Mouse (Mus musculus): ENCODE data around the gene St6galnac3. TPM values are rescaled to one million over a fixed set of nuclear protein-coding genes. Genes with fewer than 3 reads are reported as not detected.

St6galnac3 gene
- polyA plus RNA-seq, 1 experiment = 16.7 TPM

DNA sequence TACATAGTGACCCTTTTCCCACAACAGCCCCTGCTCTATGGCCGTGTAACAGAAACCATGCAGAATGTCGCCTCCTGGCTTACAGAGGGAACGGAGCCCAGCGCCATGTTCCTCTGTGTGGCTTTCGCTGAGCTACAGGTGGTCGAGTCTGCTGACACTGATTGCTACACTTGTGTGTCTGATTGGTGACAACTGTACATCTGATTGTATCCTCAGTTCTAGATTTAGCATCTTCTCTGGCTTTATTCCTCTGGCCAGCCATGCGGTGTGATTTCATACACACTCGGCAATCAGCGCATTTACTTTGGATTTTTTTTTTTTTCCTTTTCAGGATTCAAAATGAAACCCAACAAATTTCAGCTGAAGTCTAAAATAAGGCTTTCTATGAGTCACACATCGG, 523.1 kb downstream of the St6galnac3 start:
- no peak for TF ChIP-seq CTCF (IDR thresholded peaks at IDR 0.05; ENCODE audit: extremely low read depth, insufficient read depth, low read length)
- TF ChIP-seq POLR2A (IDR thresholded peaks at IDR 0.05; ENCODE audit: extremely low read depth, insufficient read depth, low read length) = no peak
- Histone ChIP-seq H3K4me1 (ENCODE audit: control insufficient read depth, insufficient read depth, low read length) (0 out of 2 replicates have a peak, but pooled peaks cover 2% of the 10 kb centered on the region), H3K4me3 (ENCODE audit: insufficient read depth, low read length) (no peak overlapping the region), H3K27ac (ENCODE audit: insufficient read depth, low read length) (no peak overlapping the region)

DNA sequence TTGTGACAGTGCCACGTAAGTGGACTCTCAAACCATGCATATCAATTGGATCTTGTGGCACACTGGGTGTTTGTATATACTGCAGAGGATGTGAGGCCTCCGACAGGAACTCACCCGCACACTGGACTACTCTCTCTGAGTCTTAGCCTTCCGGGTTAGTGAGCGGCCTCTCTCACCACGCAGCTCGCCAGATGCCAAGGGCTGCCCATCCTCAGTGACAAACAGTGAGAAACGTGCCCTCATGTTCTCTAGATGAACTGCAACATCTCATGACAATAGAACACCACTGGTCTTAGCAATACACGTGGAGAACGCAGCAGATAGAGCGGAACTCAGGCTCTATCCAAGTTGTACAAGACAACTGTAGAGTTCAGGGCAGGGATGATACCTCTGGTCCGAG, 524.2 kb downstream of the St6galnac3 start:
- no peak for TF ChIP-seq POLR2A (IDR thresholded peaks at IDR 0.05; ENCODE audit: extremely low read depth, insufficient read depth, low read length)
- TF ChIP-seq CTCF (IDR thresholded peaks at IDR 0.05; ENCODE audit: extremely low read depth, insufficient read depth, low read length) = no peak
- Histone ChIP-seq H3K4me1 (ENCODE audit: control insufficient read depth, insufficient read depth, low read length) (0 out of 2 replicates have a peak, but pooled peaks cover 2% of the 10 kb centered on the region), H3K4me3 (ENCODE audit: insufficient read depth, low read length) (no peak overlapping the region), H3K27ac (ENCODE audit: insufficient read depth, low read length) (no peak overlapping the region)

GRCm38 (mm10) chr3:153200076-153200475, 524.9 kb downstream of the St6galnac3 start:
- H3K4me1 ChIP-seq (ENCODE audit: control insufficient read depth, insufficient read depth, low read length) = 0 out of 2 replicates have a peak, but pooled peaks cover 2% of the 10 kb centered on the region
- no peak overlapping the region for H3K27ac ChIP-seq (ENCODE audit: insufficient read depth, low read length)
- TF ChIP-seq CTCF (IDR thresholded peaks at IDR 0.05; ENCODE audit: extremely low read depth, insufficient read depth, low read length) (no peak), POLR2A (IDR thresholded peaks at IDR 0.05; ENCODE audit: extremely low read depth, insufficient read depth, low read length) (no peak)
- no peak overlapping the region for H3K4me3 ChIP-seq (ENCODE audit: insufficient read depth, low read length)

GRCm38 (mm10) chr3:153199251-153199650, 525.7 kb downstream of the St6galnac3 start:
- no peak overlapping the region for H3K27ac ChIP-seq (ENCODE audit: insufficient read depth, low read length)
- TF ChIP-seq POLR2A (IDR thresholded peaks at IDR 0.05; ENCODE audit: extremely low read depth, insufficient read depth, low read length) = no peak
- TF ChIP-seq CTCF (IDR thresholded peaks at IDR 0.05; ENCODE audit: extremely low read depth, insufficient read depth, low read length) = no peak
- H3K4me1 ChIP-seq (ENCODE audit: control insufficient read depth, insufficient read depth, low read length) = 0 out of 2 replicates have a peak, but pooled peaks cover 2% of the 10 kb centered on the region
- H3K4me3 ChIP-seq (ENCODE audit: insufficient read depth, low read length) = no peak overlapping the region

DNA sequence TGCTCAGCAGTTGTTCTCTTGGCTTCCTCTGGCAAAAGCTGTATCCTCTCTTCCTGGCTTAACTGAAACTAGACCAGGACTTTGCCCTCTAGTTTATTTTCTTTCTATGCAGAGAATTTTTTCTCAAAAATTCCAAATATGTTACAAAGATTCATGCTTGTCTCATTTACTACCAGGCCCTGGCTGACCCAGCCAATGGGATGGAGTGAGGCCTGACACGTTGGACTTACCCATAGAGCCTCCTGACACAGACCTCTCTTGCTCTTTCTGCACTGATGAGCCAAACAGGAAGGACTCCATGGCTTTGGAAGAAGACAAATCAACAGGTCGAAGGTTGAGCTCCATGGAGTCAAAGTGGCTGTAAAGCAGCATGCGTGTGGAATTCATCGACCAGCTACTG, 526.5 kb downstream of the St6galnac3 start:
- TF ChIP-seq POLR2A (IDR thresholded peaks at IDR 0.05; ENCODE audit: extremely low read depth, insufficient read depth, low read length) = no peak
- no peak for TF ChIP-seq CTCF (IDR thresholded peaks at IDR 0.05; ENCODE audit: extremely low read depth, insufficient read depth, low read length)
- H3K4me3 ChIP-seq (ENCODE audit: insufficient read depth, low read length) = no peak overlapping the region
- H3K4me1 ChIP-seq (ENCODE audit: control insufficient read depth, insufficient read depth, low read length) = 0 out of 2 replicates have a peak, but pooled peaks cover 2% of the 10 kb centered on the region
- no peak overlapping the region for H3K27ac ChIP-seq (ENCODE audit: insufficient read depth, low read length)

- Histone ChIP-seq H3K4me3 (ENCODE audit: insufficient read depth, low read length) (no peak overlapping the region), H3K27ac (ENCODE audit: insufficient read depth, low read length) (no peak overlapping the region), H3K4me1 (ENCODE audit: control insufficient read depth, insufficient read depth, low read length) (no peaks in the 10 kb centered on the region)
- no peak for TF ChIP-seq CTCF (IDR thresholded peaks at IDR 0.05; ENCODE audit: extremely low read depth, insufficient read depth, low read length)
- no peak for TF ChIP-seq POLR2A (IDR thresholded peaks at IDR 0.05; ENCODE audit: extremely low read depth, insufficient read depth, low read length)
These were observed 531.9 kb downstream of the St6galnac3 start for GRCm38 (mm10) chr3:153193025-153193424.

DNA sequence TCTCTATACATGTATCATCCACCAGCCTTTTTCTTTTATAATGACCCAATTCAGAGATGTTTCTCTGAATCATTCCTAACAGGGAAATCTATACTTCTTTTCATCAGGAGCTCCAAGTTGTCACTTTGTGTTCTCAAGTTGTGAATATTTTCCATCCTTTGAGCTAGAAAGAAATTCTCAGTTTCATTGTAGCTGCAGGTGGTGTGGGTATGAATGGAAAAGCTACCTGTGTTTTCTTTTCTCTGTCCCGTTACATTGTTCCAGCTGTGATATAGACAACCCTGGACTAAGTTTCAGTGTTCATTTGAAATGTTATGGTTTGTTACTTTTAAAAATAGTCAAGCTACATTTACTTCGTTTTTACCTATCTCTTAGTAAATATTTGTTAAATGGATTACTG, 534.2 kb downstream of the St6galnac3 start:
- no peak for TF ChIP-seq CTCF (IDR thresholded peaks at IDR 0.05; ENCODE audit: extremely low read depth, insufficient read depth, low read length)
- TF ChIP-seq POLR2A (IDR thresholded peaks at IDR 0.05; ENCODE audit: extremely low read depth, insufficient read depth, low read length) = no peak
- no peaks in the 10 kb centered on the region for H3K4me1 ChIP-seq (ENCODE audit: control insufficient read depth, insufficient read depth, low read length)
- no peak overlapping the region for H3K4me3 ChIP-seq (ENCODE audit: insufficient read depth, low read length)
- H3K27ac ChIP-seq (ENCODE audit: insufficient read depth, low read length) = no peak overlapping the region

- no peak overlapping the region for H3K27ac ChIP-seq (ENCODE audit: insufficient read depth, low read length)
- H3K4me1 ChIP-seq (ENCODE audit: control insufficient read depth, insufficient read depth, low read length) = no peaks in the 10 kb centered on the region
- no peak overlapping the region for H3K4me3 ChIP-seq (ENCODE audit: insufficient read depth, low read length)
- TF ChIP-seq CTCF (IDR thresholded peaks at IDR 0.05; ENCODE audit: extremely low read depth, insufficient read depth, low read length) (no peak), POLR2A (IDR thresholded peaks at IDR 0.05; ENCODE audit: extremely low read depth, insufficient read depth, low read length) (no peak)
These were observed 535.1 kb downstream of the St6galnac3 start for GRCm38 (mm10) chr3:153189685-153190467.

DNA sequence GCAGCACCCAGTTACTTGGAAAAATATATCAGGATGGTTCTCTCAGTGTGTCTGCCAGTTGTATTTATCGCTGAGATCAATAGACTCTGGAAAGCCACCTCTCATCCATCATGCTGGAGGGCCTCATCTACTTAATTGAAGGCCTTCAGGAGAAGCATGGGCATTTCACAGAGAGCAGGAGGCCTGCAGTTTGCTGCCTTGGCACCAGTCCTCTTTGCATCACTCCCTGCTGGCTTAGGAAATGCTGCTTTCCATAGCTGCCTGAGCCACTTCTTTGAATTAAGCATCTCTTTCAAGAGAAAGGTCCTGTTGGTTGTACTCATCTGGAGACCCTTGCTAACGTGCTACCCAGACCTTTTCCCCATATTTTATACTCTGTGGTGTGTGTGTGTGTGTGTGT, 536.8 kb downstream of the St6galnac3 start:
- Histone ChIP-seq H3K4me1 (ENCODE audit: control insufficient read depth, insufficient read depth, low read length) (no peaks in the 10 kb centered on the region), H3K27ac (ENCODE audit: insufficient read depth, low read length) (no peak overlapping the region), H3K4me3 (ENCODE audit: insufficient read depth, low read length) (no peak overlapping the region)
- no peak for TF ChIP-seq CTCF (IDR thresholded peaks at IDR 0.05; ENCODE audit: extremely low read depth, insufficient read depth, low read length)

GRCm38 (mm10) chr3:153185117-153185516, 539.9 kb downstream of the St6galnac3 start:
- Histone ChIP-seq H3K4me1 (ENCODE audit: control insufficient read depth, insufficient read depth, low read length) (no peaks in the 10 kb centered on the region), H3K4me3 (ENCODE audit: insufficient read depth, low read length) (no peak overlapping the region), H3K27ac (ENCODE audit: insufficient read depth, low read length) (no peak overlapping the region)
- TF ChIP-seq POLR2A (IDR thresholded peaks at IDR 0.05; ENCODE audit: extremely low read depth, insufficient read depth, low read length) (no peak), CTCF (IDR thresholded peaks at IDR 0.05; ENCODE audit: extremely low read depth, insufficient read depth, low read length) (no peak)
